Mouse (Mus musculus) MN1 (cell line): Measurements from ENCODE around the gene Surf1.

Experiments used
- DNase-seq: peaks from one replicate; pipeline ENCODE4 v3.0.0-alpha.2; 2016; ENCODE audit warnings: low spot score

The Surf1 gene

DNA sequence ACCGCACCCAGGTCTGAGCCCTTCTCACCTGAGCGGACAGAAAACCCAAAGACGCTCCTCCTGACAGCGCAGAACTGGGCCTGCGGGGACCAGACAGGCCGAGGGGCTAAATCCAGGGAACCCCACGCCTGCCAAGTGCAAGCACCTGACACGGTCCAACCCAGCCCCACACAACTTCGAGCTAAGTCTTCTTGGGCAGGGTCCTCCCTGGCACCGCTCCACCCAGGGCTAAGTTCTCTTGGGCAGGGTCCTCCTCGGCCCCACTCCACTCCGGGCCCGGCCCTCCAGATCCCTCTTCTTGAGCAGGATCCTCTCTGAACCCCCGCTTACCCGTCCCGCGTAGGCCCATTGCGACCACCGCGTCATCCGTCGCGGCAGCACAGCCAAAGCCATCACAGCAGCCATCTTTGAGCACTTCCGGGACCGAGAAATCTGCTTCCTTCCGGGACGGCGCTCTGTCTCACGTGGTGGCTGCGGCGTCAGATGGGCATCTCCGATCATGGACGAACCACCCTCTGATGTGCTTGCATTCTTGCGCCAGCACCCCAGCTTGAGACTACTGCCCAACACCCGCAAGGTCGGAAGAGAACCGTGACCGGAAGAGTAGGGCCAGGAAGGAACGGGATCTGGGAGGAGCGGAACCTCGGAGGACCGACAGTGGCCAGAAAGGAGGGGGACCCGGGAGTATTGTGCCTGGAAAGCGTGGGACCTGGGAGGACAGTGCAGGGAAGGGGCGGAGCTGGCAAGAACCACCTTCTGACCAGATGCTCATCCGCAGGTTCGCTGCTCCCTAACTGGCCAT, at the start of gene Surf1, which contains the start of gene Surf2:
Surf1 (minus strand) TSS at position 604 of the 802 bp plus-strand sequence.
Surf2 (plus strand) TSS at position 441 of the 802 bp plus-strand sequence.
- DNase-seq, result peak; percentile 78

DNA sequence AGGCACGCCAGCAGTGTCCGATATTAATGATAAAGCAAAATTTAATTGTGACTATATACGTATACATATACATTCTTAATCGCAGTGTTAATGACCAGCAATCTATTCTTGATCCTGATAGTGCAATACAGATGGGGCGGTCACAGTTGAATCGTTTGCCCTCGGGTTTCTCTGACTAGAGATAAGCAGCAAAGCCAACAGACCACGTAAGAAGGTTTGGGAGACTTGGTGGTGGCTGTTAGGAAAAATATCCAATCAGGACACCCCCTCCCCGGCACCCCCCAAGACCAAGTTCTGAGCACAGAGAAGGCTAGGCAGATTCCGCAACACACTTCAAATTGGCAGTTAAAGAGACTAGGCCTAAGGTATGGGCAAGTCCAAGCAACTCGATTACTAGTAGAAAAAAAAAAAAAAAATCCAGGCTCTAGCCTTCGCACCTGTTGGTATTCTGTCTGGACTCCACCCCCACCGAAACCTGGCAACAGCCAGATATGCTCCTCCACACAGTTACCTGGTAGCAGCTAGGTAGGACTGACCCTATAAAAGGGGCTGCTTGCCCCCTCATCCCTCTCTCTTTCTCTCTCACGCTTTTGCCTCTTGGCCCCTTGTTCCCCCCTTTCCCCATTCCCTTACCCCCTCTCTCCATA, 48.5 kb upstream of the Surf1 start:
- DNase-seq, result no peak

DNA sequence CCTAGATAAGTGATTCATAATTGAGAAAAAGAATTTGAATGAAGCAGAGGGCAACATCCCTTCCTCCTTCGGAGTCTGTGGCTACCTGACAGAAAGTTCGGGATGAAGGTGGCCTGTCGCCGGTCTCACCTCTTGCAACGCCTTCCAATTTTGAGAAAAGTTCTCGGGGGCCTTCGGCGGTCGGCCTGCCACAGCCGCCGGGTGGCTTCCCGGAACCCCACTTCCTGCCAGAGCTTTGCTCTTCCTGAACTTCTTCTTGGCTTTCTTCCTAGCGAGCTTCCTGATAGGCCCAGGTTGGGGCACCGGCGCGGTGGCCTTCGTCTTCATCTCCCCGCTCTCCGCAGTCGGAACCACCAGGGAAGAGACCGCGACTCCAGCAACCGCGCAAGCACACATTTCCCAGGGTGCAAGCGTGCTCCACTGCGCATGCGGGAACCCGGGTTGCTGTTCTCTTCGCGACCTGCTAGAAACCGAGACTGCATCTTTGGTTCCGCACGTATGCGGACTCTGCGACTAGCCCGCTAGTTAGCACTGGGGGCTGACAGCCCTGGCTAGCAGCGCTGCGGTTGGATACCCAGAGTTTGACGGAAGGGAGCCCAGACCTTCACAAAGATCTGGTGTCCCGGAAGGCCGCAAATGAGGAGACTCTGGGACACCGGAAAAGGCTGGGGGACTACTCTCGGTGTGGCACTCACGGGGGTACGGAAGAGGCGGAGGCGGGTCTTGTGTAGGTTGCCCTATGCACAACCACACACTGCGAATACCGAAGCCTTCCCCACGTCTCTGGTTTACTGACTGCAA, 47.8 kb upstream of the Surf1 start, which contains the start of gene Rexo4:
Rexo4 (minus strand) TSS at position 464 of the 801 bp plus-strand sequence.
- peak; percentile 95 for DNase-seq

DNA sequence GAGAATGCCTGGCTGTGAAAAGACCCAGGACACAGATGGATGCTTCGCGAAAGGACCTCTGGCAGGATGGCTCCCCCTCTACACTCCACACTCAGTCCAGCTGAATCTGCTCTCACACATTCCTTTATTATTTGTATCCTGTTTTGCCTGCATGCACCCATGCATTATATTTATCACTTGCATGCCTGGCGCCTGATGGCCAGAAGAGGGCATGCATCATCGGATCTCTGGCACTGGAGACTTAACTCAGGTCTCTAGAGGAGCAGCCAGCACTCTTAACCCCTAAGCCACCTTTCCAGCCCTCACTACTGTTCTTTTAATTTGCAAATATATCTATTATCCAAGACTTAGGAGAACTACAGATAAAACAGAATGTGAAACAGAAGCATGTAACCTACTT, 44.4 kb upstream of the Surf1 start:
- no peak for DNase-seq

DNA sequence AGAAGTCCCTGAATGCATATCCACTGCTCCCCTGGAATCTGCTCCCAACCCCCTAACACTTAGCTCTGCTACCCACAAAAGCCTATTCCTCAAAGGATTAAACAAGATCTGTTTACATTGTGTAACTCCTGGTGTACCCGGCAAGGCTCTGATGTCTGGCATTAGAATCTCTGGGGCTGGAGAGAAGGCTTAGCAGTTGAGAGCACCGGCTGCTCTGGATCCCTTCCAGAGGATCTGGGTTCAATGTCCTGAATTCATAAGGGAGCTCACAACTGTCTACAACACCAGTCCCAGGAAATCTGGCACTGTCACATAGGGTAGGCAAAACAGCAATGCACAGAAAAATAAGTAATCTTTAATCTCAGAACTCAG, 41.1 kb upstream of the Surf1 start:
- DNase-seq, result no peak

DNA sequence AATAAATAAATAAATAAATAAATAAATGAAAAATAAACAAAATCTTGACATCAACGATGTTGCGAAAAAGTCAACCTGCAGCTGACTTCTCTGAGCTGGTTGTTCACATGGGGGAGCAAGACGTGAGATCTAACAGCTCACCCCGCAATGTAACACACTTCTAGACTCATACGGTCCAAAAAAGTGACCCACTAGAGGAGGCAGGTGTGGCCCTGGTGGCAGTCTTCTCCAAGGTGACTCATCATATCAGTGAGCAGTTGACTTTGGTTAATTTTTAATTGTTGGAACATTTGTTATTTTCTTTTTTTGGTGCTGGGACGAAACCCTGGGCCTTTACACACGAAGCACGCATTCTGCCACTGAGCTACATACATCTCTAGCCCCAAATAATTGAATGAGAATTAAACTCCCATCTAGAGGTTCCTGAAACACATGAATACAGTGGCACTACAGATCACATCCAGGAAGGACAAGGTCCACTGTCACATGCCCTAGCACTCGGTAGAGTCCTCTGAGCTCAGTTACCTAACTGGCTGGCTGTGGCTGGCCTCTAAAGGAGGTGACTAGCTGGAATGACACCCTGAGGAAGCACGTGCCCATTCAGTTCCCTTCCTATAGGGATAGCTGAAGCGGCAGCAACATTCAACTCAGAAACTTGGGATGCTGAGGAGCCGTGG, 40.6 kb upstream of the Surf1 start:
- no peak for DNase-seq

DNA sequence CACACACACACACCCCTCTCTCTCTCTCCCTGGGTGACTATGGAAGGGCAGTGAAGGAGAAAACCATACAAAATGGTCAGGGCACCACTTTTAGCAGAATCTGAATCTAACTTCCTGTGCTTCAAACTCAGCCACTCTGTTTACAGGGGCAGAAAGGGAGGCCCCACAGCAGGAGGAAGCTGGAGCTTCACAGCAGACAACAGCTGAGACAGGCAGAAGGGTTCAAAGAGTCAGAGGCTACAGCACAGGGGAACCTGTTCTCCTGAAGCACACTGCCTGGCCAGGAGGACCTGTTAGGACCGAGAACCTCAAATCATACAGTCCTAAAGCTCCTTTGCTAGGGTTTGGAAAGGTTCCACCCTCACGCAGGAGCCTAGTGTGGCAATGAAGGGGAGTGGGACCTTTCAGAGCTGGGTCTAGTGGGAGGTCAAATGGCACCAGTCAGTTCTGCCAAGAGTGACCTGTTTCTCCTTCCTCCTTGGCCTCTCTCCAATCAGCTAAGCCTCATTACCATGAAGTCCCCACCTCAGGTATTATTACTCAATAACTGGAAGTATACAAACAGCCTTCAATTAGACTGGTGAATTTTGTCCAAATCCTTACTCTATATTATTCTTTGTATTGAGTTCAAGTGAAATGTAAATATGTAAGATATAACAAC, 38.5 kb upstream of the Surf1 start:
- no peak for DNase-seq

DNA sequence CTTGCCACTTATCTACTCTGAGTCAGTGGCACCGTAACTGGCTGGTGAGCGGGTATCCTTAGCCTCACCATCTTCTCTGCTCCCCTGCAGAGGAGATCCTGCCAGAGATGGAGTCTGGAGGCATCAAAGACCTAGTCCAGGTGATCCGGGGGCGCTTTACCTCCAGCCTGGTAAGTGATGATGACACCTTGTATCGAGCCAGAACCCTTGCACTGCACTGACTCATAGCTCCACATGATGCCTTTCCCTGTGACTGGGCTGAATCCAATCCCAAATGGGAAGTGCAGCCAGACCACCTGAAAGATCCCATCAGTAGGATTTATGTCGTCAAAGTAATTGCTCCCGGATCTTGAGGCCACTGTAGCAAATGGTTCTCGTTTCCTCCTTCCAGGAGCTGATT, 36.5 kb upstream of the Surf1 start:
- DNase-seq, result no peak

DNA sequence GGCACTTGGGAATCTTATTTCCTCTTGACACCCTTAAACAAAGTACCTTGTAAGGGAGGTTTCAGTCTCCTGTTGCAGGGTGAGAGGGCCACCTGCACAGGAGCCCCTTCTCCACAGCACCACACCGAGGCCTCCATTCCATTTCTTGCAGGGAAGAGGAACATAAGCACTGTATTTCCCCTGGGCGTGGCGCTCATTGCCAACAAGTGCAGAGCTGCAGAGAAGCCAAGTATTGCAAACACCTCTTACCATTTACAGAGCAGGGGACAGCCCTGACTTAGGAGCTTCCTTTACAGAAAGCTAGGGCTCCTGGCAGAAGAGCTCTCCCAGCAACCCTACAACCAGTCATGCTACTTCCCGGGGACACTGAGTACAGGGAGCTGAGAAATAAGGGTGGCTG, 35.9 kb upstream of the Surf1 start:
- DNase-seq, result no peak

DNA sequence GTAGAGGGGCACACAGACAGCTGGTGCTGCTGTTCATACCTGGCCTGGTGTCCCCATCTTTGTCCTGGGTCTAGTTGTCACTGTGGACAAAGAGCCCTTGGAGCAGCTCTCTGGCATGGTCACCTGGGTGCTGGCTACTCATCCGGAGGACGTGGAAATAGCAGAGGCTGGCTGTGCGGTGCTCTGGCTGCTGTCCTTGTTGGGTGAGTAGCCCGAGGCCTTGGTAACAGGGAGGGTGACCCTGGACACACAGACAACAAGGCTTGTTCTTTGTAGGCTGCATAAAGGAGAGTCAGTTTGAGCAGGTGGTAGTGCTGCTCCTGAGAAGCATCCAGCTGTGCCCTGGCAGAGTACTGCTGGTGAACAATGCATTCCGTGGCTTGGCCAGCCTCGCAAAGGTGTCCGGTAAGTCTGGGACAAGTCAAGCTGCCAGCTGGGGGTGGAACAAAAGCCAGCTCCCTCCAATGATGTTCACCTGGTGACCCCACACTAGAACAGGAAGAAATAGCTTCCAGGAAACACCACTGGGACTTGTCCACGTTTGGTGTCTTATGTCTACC, 35.1 kb upstream of the Surf1 start:
- no peak for DNase-seq

DNA sequence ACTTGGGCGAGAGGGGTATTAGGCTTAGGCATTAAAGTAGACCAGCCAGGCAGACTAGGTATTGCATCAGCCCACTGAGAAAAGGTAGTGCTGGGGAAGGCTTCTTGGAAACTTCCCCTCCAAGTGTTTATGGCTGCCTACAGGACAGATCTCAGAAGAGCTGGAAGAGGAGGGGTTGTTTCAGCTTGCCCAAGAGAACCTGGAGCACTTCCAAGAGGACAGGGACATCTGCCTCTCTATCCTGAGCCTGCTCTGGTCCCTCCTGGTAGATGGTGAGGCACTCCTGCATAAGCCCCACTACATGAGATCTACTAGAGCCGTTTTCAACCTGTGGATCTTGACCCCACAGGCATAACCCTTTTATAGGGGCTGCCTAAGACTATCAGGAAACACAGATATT, 34.1 kb upstream of the Surf1 start:
- no peak for DNase-seq

DNA sequence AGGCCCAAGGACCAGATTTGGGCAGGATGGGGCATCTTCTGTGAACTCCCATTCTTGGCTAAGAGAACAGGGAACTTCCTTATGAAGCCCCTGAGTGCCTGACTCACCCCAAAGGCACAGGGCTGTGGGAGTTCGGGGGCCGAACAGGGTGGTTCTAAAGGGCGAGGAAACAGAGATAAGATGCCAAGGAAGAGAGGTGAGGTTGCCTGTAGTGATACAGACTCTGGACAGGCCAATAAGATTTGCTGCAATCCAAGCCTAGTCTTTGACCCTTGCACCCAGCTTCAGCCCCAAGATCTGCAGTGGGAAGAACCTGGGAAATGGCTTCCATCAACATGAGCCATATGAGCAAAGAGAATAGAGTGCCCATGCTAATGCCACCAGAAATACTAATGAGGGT, 26.9 kb upstream of the Surf1 start:
- DNase-seq, result no peak

DNA sequence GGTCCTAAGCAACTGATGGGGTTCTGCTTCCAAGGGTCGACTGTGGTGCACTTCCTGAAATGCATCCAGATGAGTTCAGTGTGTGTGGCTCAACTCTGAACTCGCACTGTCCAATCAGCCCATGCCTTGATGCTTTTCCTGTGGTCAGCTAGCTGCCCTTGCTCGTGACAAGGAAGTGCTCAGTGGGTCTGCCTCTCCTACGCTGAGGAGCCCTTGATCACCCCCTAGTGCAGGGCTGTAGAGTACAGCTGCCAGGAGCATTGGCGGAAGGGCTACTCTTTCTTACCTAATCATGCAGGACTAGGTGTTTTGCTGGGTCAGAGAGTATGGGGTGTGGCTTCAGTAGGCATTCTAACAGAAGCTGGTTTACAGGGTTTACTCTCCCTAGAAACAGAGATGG, 25.2 kb upstream of the Surf1 start:
- no peak for DNase-seq

DNA sequence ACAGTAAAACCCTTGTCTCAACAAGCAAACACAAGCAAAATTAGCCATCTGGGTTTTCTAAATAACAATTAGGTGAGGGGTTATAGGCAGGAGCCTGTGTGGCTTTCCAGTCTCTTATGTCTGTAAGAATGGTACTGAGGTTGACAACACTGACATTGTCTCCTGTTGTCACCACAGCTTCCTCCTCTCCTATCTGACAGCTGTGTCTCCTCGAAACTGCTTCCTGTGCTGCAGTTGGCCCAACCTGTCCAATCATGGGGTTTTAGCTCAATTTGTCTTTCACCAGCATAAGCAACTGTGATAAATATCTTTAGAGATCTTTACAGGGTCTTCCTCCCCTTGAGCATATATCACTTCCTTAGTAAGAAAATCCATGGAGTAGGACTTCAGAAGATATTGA, 20.1 kb upstream of the Surf1 start:
- no peak for DNase-seq

DNA sequence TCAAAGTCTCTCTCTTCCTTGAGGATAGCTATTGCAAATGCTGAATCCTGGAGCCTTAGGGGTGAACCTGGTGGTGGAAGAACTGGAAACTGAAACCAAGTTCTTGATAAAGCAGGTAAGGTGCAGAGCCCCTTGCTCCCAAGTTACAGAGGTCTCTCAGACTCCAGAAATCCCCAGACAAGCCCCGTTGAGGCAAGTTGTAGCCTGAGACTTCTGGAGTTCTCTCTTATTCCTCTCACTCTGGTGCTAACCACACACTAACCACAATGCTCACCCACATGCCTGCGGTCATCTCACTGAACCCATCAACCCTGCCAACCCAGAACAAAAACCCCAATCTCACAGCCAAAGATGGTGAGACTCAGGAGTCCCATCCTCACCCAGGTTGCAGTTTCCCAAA, 19.0 kb upstream of the Surf1 start:
- DNase-seq, result no peak

DNA sequence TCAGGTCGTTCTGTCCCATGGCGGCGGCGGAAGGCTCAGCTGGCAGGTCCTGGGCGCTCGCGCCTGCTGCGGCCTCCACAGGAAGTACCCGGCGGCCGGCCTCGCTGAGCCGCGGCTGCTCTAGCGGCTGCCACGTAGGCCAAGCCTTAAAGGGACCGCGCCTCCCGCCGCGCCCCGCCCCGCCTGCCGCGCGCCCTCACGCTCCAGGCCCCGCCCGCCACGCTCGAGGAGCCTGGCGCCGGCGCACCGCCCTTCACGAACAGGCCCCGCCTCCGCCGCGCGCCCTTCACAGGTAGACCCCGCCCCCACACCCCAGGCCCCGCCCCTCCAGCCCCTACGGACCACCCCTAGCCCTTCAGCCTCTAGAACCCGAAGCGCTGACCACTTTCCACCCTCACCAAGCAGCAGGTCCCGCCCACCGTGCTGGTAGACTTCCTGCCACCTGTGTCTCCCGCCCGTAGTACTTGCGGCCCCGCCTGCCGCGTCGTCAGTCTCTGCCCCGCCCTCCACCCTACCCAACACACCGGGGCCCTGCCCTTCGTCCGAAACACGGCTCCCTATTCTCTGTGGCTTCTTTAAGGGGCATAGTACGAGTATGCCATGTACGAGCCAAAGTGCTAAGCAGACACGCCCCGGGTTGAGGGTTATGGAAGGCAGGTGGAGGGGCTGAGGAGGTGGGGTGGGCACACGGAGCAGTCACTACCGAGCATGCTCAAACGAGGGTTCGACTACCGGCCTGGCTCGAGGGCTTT, 17.1 kb upstream of the Surf1 start, which contains the start of the genes Surf4 and Stkld1:
Surf4 (minus strand) TSS at position 625 of the 752 bp plus-strand sequence.
Stkld1 (plus strand) TSS at position 744 of the 752 bp plus-strand sequence.
- peak; percentile 92 for DNase-seq

DNA sequence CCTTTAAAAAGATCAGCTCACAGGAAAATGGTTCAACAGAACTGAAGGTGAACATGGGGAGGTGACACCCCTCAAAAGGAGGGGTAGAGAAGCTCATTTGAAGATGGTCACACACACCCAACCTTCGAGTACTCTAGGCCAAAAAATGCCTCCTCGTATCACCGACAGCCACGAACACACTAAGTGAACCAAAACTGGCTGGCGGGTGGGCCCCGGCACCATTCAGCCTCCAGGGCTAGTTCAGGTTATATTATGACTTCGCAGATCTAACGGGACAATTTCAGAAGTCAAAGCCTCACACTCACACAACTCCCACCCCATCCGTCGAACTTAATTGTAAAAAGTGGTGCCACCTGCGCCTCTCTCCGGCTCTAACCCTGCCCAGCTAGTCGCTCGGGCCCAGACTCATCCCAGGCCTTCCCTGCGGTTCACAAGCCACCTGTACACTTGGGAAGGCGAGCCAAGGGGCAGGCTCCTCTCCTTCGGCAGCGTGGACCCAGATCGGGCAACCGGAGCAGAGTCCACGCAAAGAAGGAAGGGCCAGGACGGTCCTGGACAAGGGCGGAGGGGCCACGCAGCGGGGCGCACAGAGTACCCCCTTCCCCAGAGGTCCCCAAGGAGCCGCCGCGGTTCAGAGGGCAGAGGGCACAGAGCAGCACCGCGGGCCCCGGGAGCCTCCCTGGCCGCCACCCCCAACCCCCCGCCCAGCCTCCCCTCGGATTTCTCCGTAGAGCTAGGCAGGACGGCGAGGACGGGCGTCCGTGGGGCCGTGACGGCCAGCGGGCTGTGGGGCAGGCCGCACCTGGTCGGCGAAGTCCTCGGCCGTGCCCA, 16.4 kb upstream of the Surf1 start:
- peak; percentile 29 for DNase-seq

DNA sequence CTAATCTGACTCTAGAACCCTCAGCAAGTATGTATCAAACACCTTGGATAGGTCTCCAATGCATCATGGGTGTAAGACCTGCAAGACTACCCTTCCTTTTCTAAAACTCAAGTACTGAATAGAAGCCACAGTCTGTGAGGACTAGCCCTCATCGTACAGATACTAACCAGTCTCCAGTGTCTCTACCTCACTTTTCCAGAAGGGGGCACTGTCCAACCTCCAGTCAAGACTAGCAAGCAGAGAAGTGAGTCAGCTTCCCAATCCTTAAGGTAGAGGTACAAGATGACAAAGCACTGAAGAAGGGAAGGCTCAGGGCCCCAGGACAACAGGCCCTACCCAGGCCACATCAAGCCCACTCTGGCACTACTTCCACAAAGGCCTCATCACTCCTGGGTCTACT, 14.1 kb upstream of the Surf1 start:
- DNase-seq, result peak; percentile 70

DNA sequence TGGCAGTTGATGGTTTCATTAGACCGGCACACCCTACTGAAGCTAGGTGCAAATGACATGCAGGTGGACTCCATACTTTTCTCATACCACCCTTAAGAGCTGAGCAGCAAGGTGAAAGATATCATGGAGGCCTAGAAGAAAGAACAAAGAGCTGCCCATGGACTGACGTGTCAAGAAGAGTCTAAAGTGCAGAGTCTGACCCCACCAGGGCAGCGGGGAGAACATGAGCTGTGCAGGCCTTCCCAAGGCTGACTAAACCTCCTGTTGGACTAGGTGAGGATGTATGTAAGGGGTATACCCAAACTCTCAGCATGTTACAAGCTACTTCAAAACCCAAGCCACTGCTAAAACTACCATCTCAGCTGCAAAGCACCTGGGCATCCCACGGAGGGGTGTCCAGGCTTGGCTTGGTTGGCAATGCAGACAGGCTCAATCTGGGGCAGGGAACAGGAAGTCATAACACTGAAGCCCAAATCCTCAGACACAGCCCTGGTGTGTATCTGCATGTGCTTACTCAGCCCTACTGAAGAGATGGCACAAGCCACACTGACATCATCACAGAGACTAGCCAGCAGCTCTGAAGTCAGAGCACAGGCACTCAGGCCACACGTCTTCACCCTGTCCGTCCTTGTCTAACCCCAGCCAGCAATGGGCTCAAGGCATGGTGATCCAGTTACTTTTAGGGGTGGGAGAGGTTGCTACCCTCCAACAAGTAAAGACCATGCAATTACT, 11.6 kb upstream of the Surf1 start:
- DNase-seq, result no peak
